ENCODE assay signal across 16 mouse cellular contexts in the genomic region with DNA sequence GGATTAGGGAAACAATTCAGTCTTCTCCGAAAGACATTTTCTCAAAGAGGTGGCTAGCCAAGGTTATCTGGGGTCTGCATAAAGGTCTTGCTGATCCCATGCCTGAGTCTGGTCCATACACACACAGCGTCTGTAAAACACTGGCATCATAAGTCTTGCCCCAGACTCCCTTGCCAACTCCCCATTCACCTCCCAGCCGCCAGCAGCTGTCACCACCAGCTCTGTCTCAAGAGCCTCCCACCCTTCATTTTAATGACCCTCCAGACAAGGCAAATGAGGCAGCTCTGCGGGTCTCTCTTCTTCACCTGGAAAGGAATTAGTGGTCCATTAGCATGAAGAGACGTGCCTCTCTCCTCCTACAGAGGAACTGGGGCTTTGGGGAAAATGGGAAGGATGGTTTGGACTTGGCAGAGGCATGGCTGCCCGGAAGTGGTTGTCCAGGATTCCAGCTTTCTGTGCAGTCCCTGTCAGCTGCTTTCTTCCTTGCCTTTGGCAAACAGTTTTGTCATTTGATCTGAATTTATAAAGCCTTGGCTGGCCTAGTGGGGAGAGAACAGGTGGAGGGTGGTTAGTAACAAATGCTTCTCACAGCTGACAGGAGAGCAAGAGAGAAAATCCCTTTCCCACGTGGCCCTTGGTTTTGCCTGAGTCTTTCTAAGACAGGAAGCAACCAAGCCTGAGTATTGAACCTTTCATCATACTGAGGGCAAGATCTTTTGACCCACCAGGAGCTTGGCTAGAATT.
DNase-seq lines count a peak whose midpoint lies in the region; ATAC-seq lines count a peak whose summit lies in the region.
"Had no signal": no experiment of that assay in that cellular context is flagged by ENCODE, and none has a peak within 500 bp of the region (broad histone marks: within the 10 kb centered on the region; RNA-seq: fewer than 3 reads in every experiment).

No protein-coding gene starts in this region.

- no peaks in the 10 kb centered on the region for H3K27me3 ChIP-seq in forebrain, embryonic 13.5 days
- H3K27me3 ChIP-seq in forebrain, embryonic 12.5 days, result no peaks in the 10 kb centered on the region
- no peaks in the 10 kb centered on the region for H3K27me3 ChIP-seq in forebrain, embryonic 16.5 days (replicated peaks; ENCODE audit: control insufficient read depth, insufficient read depth, low read length)
- H3K27me3 ChIP-seq: embryonic facial prominence, embryonic 13.5 days had no signal

- H3K4me1 ChIP-seq in forebrain, embryonic 13.5 days, result peaks cover 20% of the 10 kb centered on the region
- H3K4me1 ChIP-seq in forebrain, embryonic 12.5 days, result peaks cover 7% of the 10 kb centered on the region
- peaks cover 9% of the 10 kb centered on the region for H3K4me1 ChIP-seq in forebrain, embryonic 16.5 days (replicated peaks; ENCODE audit: control insufficient read depth, insufficient read depth, low read length)
- H3K4me1 ChIP-seq: embryonic facial prominence, embryonic 13.5 days had no signal

- no peak overlapping the region for H3K4me2 ChIP-seq in forebrain, embryonic 13.5 days
- no peak overlapping the region for H3K4me2 ChIP-seq in forebrain, embryonic 12.5 days
- H3K4me2 ChIP-seq in forebrain, embryonic 16.5 days (ENCODE audit: low read length), result no peak overlapping the region
- H3K4me2 ChIP-seq: embryonic facial prominence, embryonic 13.5 days; midbrain, embryonic 15.5 days had no signal

- no peaks in the 10 kb centered on the region for H3K36me3 ChIP-seq in forebrain, embryonic 13.5 days (ENCODE audit: poor library complexity, severe bottlenecking)
- H3K36me3 ChIP-seq in forebrain, embryonic 12.5 days (replicated peaks), result no peaks in the 10 kb centered on the region
- no peaks in the 10 kb centered on the region for H3K36me3 ChIP-seq in forebrain, embryonic 16.5 days (ENCODE audit: control insufficient read depth, insufficient read depth)
- H3K36me3 ChIP-seq: embryonic facial prominence, embryonic 13.5 days; midbrain, embryonic 15.5 days had no signal

- intact Hi-C loops in left cerebral cortex, postnatal 14 days (cut with DNase I), result no loop called here

- WGBS in forebrain, embryonic 13.5 days, result 40% methylated on average over 7 of the region's 7 CpGs
- 43% methylated on average over 7 of the region's 7 CpGs for WGBS in forebrain, embryonic 12.5 days
- 22% methylated on average over 7 of the region's 7 CpGs for WGBS in forebrain, embryonic 16.5 days

- ATAC-seq in forebrain, embryonic 13.5 days, result peak; percentile 75
- no peak for ATAC-seq in forebrain, embryonic 12.5 days (ENCODE audit: low FRiP score)
- ATAC-seq in forebrain, embryonic 16.5 days, result peak; percentile 80
- ATAC-seq: midbrain, embryonic 15.5 days had no signal

- H3K4me3 ChIP-seq in forebrain, embryonic 13.5 days, result no peak overlapping the region
- H3K4me3 ChIP-seq in forebrain, embryonic 12.5 days (replicated peaks), result no peak overlapping the region
- no peak overlapping the region for H3K4me3 ChIP-seq in forebrain, embryonic 16.5 days (replicated peaks; ENCODE audit: low read length)
- H3K4me3 ChIP-seq: embryonic facial prominence, embryonic 13.5 days; midbrain, embryonic 15.5 days had no signal

- no peaks in the 10 kb centered on the region for H3K9me3 ChIP-seq in forebrain, embryonic 13.5 days (replicated peaks)
- H3K9me3 ChIP-seq in forebrain, embryonic 12.5 days, result no peaks in the 10 kb centered on the region
- no peaks in the 10 kb centered on the region for H3K9me3 ChIP-seq in forebrain, embryonic 16.5 days (ENCODE audit: control insufficient read depth, low read length)
- H3K9me3 ChIP-seq: embryonic facial prominence, embryonic 13.5 days; midbrain, embryonic 15.5 days had no signal

- no peak overlapping the region for H3K9ac ChIP-seq in forebrain, embryonic 13.5 days
- no peak overlapping the region for H3K9ac ChIP-seq in forebrain, embryonic 12.5 days
- H3K9ac ChIP-seq in forebrain, embryonic 16.5 days (replicated peaks; ENCODE audit: low read depth, low read length), result no peak overlapping the region
- H3K9ac ChIP-seq: embryonic facial prominence, embryonic 13.5 days; liver, embryonic 14.5 days; midbrain, embryonic 15.5 days had no signal

- H3K27ac ChIP-seq in forebrain, embryonic 13.5 days, result peak overlapping the region; percentile 27; the same call in 1 of the 2 replicates
- no peak overlapping the region for H3K27ac ChIP-seq in forebrain, embryonic 12.5 days
- peak overlapping the region; percentile 47; the same call in 1 of the 2 replicates for H3K27ac ChIP-seq in forebrain, embryonic 16.5 days (ENCODE audit: low read length)
- H3K27ac ChIP-seq: embryonic facial prominence, embryonic 13.5 days; liver, embryonic 14.5 days; midbrain, embryonic 15.5 days had no signal

- DNase-seq in layer of hippocampus, adult 11-12 months (ENCODE audit: low spot score), result peak; percentile 29
- no peak for DNase-seq in layer of hippocampus, postnatal 25 days (ENCODE audit: extremely low spot score in 1 of 2, low spot score in 1 of 2)
- DNase-seq in layer of hippocampus, postnatal 36 days, result peak; percentile 21 to 23
- DNase-seq in left cerebral cortex, postnatal 14 days (ENCODE audit: low spot score in 2 of 2), result no peak
- DNase-seq in thymus, postnatal 4 days, result no peak
- DNase-seq: adrenal gland, adult 2 months; B cell, adult 2 months; cerebellum, adult 9-11 months; heart, adult 11 months; right cerebral cortex, adult 18-20 months had no signal

Comparison
In these comparisons a context has a peak if more than half of its experiments do, and no peak if none do; other contexts are left out.
1. DNase-seq: peak in layer of hippocampus, adult 11-12 months (single experiment) and layer of hippocampus, postnatal 36 days (2 of 2); none in layer of hippocampus, postnatal 25 days (0 of 2), left cerebral cortex, postnatal 14 days (0 of 2) and thymus, postnatal 4 days (single experiment).